Mouse (Mus musculus) macrophage (primary cell): ENCODE data around the gene Mtcl1. TPM values are rescaled to one million over a fixed set of nuclear protein-coding genes. Genes with fewer than 3 reads are reported as not detected.

Source experiments
- H3K27ac ChIP-seq: fragments of 350-480 bp; formaldehyde crosslinking; 2 replicates; pipeline ENCODE4 v1.9.0; 2021
- H3K36me3 ChIP-seq: fragments of 350-480 bp; formaldehyde crosslinking; 2 replicates; pipeline ENCODE4 v1.9.0; 2021; ENCODE audit errors: inconsistent target
- H3K4me3 ChIP-seq: fragments of 350-480 bp; formaldehyde crosslinking; 2 replicates; pipeline ENCODE4 v1.9.0; 2021; ENCODE audit errors: inconsistent target
- H3K79me2 ChIP-seq: fragments of 350-480 bp; formaldehyde crosslinking; 2 replicates; pipeline ENCODE4 v1.9.0; 2021; ENCODE audit errors: inconsistent target
- WGBS: methylation state at CpG from one replicate; pipeline ENCODE4 v1.1.7; 2026; ENCODE audit warnings: inconsistent platforms; ENCODE audit not compliant: missing documents; 5-methylcytosine and 5-hydroxymethylcytosine counted together
- polyA plus RNA-seq: library from polyadenylated mRNA; stranded (reverse); fragments of 250-400 nt; gene quantifications from 3 replicates; pipeline ENCODE4 v1.2.4, GENCODE M21; 2018; ENCODE audit warnings: inconsistent platforms

Gene Mtcl1
- polyA plus RNA-seq, 1 experiment from 2014 or later = not detected

GRCm38 (mm10) chr17:66368127-66368526, 81.4 kb downstream of the Mtcl1 start:
- H3K36me3 ChIP-seq = no peaks in the 10 kb centered on the region
- no peak overlapping the region for H3K4me3 ChIP-seq
- 90% methylated on average over 11 of the region's 11 CpGs for WGBS
- H3K79me2 ChIP-seq = no peaks in the 10 kb centered on the region
- no peak overlapping the region for H3K27ac ChIP-seq

DNA sequence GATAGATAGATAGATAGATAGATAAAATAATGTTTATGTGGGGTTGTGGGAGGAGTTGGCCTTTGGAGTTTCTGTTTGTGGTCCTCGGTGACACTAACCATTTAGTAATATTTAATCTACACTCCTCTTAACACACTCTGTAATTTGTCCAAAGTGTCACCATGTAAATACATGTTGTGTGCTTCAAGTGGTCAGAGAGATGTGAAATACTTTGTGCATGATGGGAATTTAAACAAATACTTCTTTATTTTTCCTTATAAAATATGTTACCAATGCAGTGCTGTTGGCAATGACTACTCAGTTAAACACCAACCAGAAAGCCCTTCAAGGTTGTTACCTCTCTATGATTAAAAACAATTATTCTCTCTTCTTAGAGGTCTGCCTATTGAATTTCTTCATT, 83.9 kb downstream of the Mtcl1 start:
- Histone ChIP-seq H3K36me3 (no peaks in the 10 kb centered on the region), H3K4me3 (no peak overlapping the region), H3K79me2 (no peaks in the 10 kb centered on the region), H3K27ac (no peak overlapping the region)
- WGBS = 100% methylated on average over 1 of the region's 1 CpGs

DNA sequence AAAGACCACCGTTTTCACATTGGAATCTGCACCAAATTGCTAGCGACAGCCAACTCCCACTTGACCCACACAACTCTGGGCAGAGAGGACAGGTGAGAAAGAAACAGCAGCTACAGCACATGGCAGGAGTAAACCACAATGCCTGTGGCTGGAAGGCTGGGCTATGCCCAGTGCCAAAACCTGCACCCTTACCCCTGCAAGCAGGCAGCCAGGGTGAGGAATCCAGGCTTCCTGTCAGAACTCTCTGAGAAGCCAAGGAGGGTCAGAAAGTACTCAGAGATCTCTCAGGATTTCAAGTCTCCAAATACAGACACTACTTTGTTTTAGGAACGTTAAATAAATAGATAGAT, 84.3 kb downstream of the Mtcl1 start:
- H3K27ac ChIP-seq = no peak overlapping the region
- H3K79me2 ChIP-seq = no peaks in the 10 kb centered on the region
- no peaks in the 10 kb centered on the region for H3K36me3 ChIP-seq
- WGBS = 78% methylated on average over 3 of the region's 3 CpGs
- no peak overlapping the region for H3K4me3 ChIP-seq

- H3K79me2 ChIP-seq = no peaks in the 10 kb centered on the region
- no peak overlapping the region for H3K4me3 ChIP-seq
- 82% methylated on average over 15 of the region's 26 CpGs for WGBS
- no peaks in the 10 kb centered on the region for H3K36me3 ChIP-seq
- H3K27ac ChIP-seq = no peak overlapping the region
Observed at GRCm38 (mm10) chr17:66364525-66365292, 84.8 kb downstream of the Mtcl1 start.

- Histone ChIP-seq H3K36me3 (no peaks in the 10 kb centered on the region), H3K4me3 (no peak overlapping the region), H3K27ac (no peak overlapping the region), H3K79me2 (no peaks in the 10 kb centered on the region)
- WGBS = 94% methylated on average over 20 of the region's 36 CpGs
Observed at GRCm38 (mm10) chr17:66363852-66364524, 85.6 kb downstream of the Mtcl1 start.

- WGBS = 90% methylated on average over 13 of the region's 15 CpGs
- no peak overlapping the region for H3K4me3 ChIP-seq
- no peaks in the 10 kb centered on the region for H3K79me2 ChIP-seq
- H3K27ac ChIP-seq = no peak overlapping the region
- H3K36me3 ChIP-seq = no peaks in the 10 kb centered on the region
Observed at GRCm38 (mm10) chr17:66362287-66363016, 87.1 kb downstream of the Mtcl1 start.

DNA sequence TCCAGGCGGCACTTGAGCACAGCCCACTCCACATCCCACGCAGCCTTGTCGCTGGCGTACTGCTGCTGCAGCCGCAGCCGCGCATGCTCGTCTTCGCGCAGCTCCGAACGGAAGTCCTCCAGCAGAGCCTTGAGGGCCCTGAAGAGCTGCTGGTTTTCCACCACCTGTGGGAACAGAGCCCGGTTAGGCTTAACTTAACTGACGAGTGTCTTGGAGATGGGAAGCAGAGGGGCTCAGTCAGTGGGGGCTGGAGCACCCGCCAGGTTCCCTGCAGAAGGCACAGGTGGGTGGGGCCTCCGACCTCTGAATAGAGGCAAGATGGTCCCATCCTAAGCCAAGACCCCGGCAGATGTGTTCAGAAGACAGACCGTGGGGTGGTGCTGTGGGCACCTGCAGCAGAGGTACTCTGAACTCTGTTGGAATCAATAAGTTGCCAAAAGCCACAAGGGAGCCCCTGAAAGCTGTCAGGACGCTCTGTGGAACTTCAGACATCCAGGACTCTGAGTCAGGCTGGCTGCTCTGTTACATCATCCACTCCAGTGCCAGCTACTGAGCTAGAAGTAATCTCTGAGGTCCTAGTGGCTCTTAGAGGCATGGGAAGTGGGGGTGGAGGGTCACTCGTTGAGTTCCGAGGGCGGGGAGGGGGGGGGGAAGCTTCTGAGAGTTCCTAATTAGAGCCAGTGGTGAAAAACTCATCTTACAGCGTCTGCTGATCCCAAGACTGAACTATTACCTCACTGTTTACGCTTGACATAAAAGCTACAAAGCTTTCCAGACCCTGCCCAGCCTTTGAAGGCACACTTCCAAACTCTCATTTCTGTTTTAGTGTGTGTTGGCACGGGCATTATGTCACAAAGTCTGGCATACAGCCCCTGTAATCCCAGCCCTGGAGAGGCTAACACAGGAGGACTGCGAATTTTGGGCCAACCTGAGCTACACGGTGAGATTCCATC, 91.2 kb downstream of the Mtcl1 start:
- WGBS = 75% methylated on average over 27 of the region's 27 CpGs

DNA sequence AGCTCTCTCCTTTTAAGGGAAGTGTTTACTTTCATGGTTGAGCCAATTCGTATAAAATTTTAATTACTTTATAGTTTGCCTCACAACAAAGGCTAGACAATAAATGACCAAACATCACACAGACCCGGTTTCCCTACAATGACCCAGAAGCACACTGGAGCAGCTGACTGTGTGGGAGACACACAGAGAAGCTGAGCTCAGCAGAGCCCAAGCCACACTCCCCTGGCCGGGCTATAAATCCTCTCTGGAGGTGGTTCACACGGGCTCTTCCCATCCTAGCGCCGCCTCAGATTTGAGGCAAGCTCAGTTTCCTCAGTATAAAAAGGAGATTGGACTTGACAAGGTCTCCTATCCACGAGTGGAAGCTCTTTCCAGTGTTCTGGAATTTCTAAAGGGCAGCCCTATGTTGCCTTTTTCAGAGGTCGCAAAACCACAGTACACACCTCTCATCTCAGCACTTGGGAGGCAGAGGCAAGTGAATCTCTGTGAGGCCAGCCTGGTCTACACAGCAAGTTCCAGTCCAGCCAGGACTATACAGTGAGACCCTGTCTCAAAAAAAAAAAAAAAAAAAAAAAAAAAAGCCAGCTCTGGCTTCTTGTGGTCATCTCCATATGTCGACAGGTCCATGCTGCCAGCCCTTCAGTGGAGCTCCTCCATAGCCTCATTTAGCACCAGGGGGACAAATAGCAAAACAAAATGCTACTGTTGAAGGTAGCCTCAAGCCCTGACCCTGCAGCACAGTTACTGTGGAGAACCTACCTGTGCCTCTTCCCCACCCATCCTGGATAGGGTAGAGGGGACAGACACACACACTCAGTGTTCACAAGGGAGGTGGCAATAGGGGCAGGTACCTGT, 92.2 kb downstream of the Mtcl1 start:
- H3K4me3 ChIP-seq = no peak overlapping the region
- WGBS = 82% methylated on average over 9 of the region's 9 CpGs
- no peaks in the 10 kb centered on the region for H3K79me2 ChIP-seq
- H3K36me3 ChIP-seq = no peaks in the 10 kb centered on the region
- H3K27ac ChIP-seq = no peak overlapping the region

More for the DNA sequence above, 91.2 kb downstream of the Mtcl1 start:
- Histone ChIP-seq H3K79me2 (no peaks in the 10 kb centered on the region), H3K27ac (no peak overlapping the region), H3K36me3 (no peaks in the 10 kb centered on the region), H3K4me3 (no peak overlapping the region)

DNA sequence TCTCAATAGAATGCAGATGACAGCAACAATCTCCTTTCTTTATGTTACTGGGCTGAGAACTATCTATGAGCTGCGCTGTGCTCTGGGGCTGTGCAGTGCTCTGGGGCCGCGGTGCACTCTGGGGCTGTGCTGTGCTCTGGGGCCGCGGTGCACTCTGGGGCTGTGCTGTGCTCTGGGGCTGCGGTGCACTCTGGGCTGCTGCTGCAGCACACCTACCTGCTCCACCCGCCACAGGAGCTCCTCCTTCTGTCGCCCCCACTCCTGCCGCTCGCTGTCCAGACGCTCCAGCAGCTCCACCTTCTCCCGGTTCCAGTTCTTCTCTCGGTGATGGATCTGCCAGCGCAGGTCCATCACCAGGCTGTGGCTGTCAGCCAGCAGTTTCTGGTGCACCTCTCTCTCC, 95.6 kb downstream of the Mtcl1 start:
- H3K27ac ChIP-seq = no peak overlapping the region
- 95% methylated on average over 14 of the region's 14 CpGs for WGBS
- no peaks in the 10 kb centered on the region for H3K36me3 ChIP-seq
- no peak overlapping the region for H3K4me3 ChIP-seq
- no peaks in the 10 kb centered on the region for H3K79me2 ChIP-seq

- H3K36me3 ChIP-seq = no peaks in the 10 kb centered on the region
Observed at GRCm38 (mm10) chr17:66352847-66353643, 96.5 kb downstream of the Mtcl1 start.

GRCm38 (mm10) chr17:66352219-66352618, 97.3 kb downstream of the Mtcl1 start:
- H3K36me3 ChIP-seq = no peaks in the 10 kb centered on the region
- no peak overlapping the region for H3K27ac ChIP-seq
- WGBS = 84% methylated on average over 6 of the region's 6 CpGs
- no peak overlapping the region for H3K4me3 ChIP-seq
- H3K79me2 ChIP-seq = no peaks in the 10 kb centered on the region

More at GRCm38 (mm10) chr17:66352847-66353643, 96.5 kb downstream of the Mtcl1 start:
- no peaks in the 10 kb centered on the region for H3K79me2 ChIP-seq
- 30% methylated on average over 20 of the region's 20 CpGs for WGBS
- H3K27ac ChIP-seq = no peak overlapping the region
- no peak overlapping the region for H3K4me3 ChIP-seq

DNA sequence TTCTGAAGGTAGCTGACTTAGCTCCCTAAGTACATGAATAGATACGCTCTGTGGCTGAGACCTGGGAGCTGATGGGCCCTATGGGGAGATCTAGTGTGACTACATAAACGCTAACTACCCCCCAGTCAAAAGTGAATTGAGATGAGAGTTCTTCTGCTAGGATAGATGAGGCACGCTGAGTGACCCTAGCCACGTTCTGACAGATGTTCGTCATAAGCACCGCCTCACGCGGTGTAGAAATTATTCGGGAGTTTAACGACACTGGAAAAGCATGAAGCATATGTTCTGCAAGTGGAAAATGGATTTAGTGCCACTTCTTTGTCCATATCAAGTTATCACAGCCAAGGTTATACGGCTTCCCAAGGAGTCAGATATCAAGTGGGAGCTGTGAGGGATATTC, 98.9 kb downstream of the Mtcl1 start:
- Histone ChIP-seq H3K4me3 (no peak overlapping the region), H3K79me2 (no peaks in the 10 kb centered on the region), H3K36me3 (no peaks in the 10 kb centered on the region), H3K27ac (no peak overlapping the region)
- 92% methylated on average over 11 of the region's 11 CpGs for WGBS

- Histone ChIP-seq H3K79me2 (no peaks in the 10 kb centered on the region), H3K27ac (no peak overlapping the region), H3K36me3 (no peaks in the 10 kb centered on the region), H3K4me3 (no peak overlapping the region)
- WGBS = 90% methylated on average over 15 of the region's 15 CpGs
Observed at GRCm38 (mm10) chr17:66350127-66350526, 99.4 kb downstream of the Mtcl1 start.
